Mouse (Mus musculus) intestine, embryonic 15.5 days (tissue): Measurements from ENCODE around the gene Stk24. TPM values are rescaled to one million over a fixed set of nuclear protein-coding genes. Genes with fewer than 3 reads are reported as not detected.

Experiments used
- ATAC-seq: fragments of 200-750 bp; cut with Nextera tagmentation; 2 replicates; pipeline ENCODE4 v1.8.0; 2017; ENCODE audit warnings: moderate TSS enrichment, moderate library complexity
- H3K27ac ChIP-seq: fragments of 300-500 bp; sonication (generic); 2 replicates; pipeline ENCODE4 v1.5.1; 2015; ENCODE audit warnings: mild to moderate bottlenecking, inconsistent platforms
- H3K27me3 ChIP-seq: fragments of 300-500 bp; sonication (generic); replicated peaks from 2 replicates; pipeline ENCODE4 v1.6.1; 2015; ENCODE audit warnings: inconsistent platforms
- H3K36me3 ChIP-seq: fragments of 300-500 bp; sonication (generic); 2 replicates; pipeline ENCODE4 v1.6.1; 2015; ENCODE audit warnings: inconsistent platforms
- H3K4me1 ChIP-seq: fragments of 300-500 bp; sonication (generic); replicated peaks from 2 replicates; pipeline ENCODE4 v1.6.1; 2015; ENCODE audit warnings: inconsistent platforms
- H3K4me2 ChIP-seq: fragments of 300-500 bp; sonication (generic); replicated peaks from 2 replicates; pipeline ENCODE4 v1.6.1; 2015; ENCODE audit warnings: mild to moderate bottlenecking, inconsistent platforms
- H3K4me3 ChIP-seq: fragments of 300-500 bp; sonication (generic); replicated peaks from 2 replicates; pipeline ENCODE4 v1.5.1; 2015; ENCODE audit warnings: inconsistent platforms
- H3K9ac ChIP-seq: fragments of 300-500 bp; sonication (generic); 2 replicates; pipeline ENCODE4 v1.6.1; 2015; ENCODE audit warnings: inconsistent platforms
- H3K9me3 ChIP-seq: fragments of 300-500 bp; sonication (generic); 2 replicates; pipeline ENCODE4 v1.6.1; 2016; ENCODE audit warnings: inconsistent platforms
- WGBS: fragments of 180-500 bp; shearing (Covaris S2); methylation state at CpG from one replicate; pipeline ENCODE4 v1.1.7; 2015; 5-methylcytosine and 5-hydroxymethylcytosine counted together
- polyA plus RNA-seq: library from polyadenylated mRNA; unstranded; fragments of >200 nt; fragmentation: Nextera tagmentation; extraction: Ambion mirVana; gene quantifications from 2 replicates; pipeline ENCODE4 v1.2.1, GENCODE M21; 2015

The Stk24 gene
- polyA plus RNA-seq, 1 experiment from 2014 or later: 43.7 TPM

GRCm38 (mm10) chr14:121344928-121345327 is 34.9 kb downstream of the Stk24 start:
- no peaks in the 10 kb centered on the region for H3K27me3 ChIP-seq
- no peak overlapping the region for H3K4me3 ChIP-seq
- ATAC-seq: no peak
- 47% methylated on average over 5 of the region's 5 CpGs for WGBS
- H3K27ac ChIP-seq: 0 out of 2 replicates have a peak overlapping the region, but pooled peaks have one; percentile 2
- no peaks in the 10 kb centered on the region for H3K36me3 ChIP-seq
- H3K4me2 ChIP-seq: no peak overlapping the region
- H3K9me3 ChIP-seq: no peaks in the 10 kb centered on the region
- H3K4me1 ChIP-seq: peaks cover 73% of the 10 kb centered on the region
- H3K9ac ChIP-seq: no peak overlapping the region

GRCm38 (mm10) chr14:121342885-121343284 is 36.9 kb downstream of the Stk24 start:
- H3K4me1 ChIP-seq: peaks cover 70% of the 10 kb centered on the region
- whole genome bisulfite sequencing: 70% methylated on average over 3 of the region's 3 CpGs
- no peak overlapping the region for H3K4me2 ChIP-seq
- no peak for ATAC-seq
- H3K27ac ChIP-seq: no peak overlapping the region
- H3K4me3 ChIP-seq: no peak overlapping the region
- no peaks in the 10 kb centered on the region for H3K36me3 ChIP-seq
- no peak overlapping the region for H3K9ac ChIP-seq
- H3K9me3 ChIP-seq: no peaks in the 10 kb centered on the region
- H3K27me3 ChIP-seq: no peaks in the 10 kb centered on the region

GRCm38 (mm10) chr14:121339951-121340401 is 39.8 kb downstream of the Stk24 start:
- no peaks in the 10 kb centered on the region for H3K27me3 ChIP-seq
- H3K9ac ChIP-seq: no peak overlapping the region
- ATAC-seq: peak; percentile 66
- no peak overlapping the region for H3K4me3 ChIP-seq
- peak overlapping the region; percentile 2; the same call in 1 of the 2 replicates for H3K27ac ChIP-seq
- WGBS: 46% methylated on average over 8 of the region's 8 CpGs
- H3K36me3 ChIP-seq: 0 out of 2 replicates have a peak, but pooled peaks cover 5% of the 10 kb centered on the region
- no peak overlapping the region for H3K4me2 ChIP-seq
- H3K4me1 ChIP-seq: peaks cover 45% of the 10 kb centered on the region
- H3K9me3 ChIP-seq: no peaks in the 10 kb centered on the region

GRCm38 (mm10) chr14:121338819-121339573 is 40.8 kb downstream of the Stk24 start:
- Histone ChIP-seq H3K9me3 (no peaks in the 10 kb centered on the region), H3K9ac (no peak overlapping the region), H3K4me2 (no peak overlapping the region), H3K4me1 (peaks cover 39% of the 10 kb centered on the region), H3K27ac (no peak overlapping the region), H3K4me3 (no peak overlapping the region), H3K36me3 (peaks cover 10% of the 10 kb centered on the region; the same call in 1 of the 2 replicates), H3K27me3 (no peaks in the 10 kb centered on the region)
- WGBS: 66% methylated on average over 18 of the region's 18 CpGs
- no peak for ATAC-seq

- no peaks in the 10 kb centered on the region for H3K27me3 ChIP-seq
- H3K4me1 ChIP-seq: no peaks in the 10 kb centered on the region
- no peak overlapping the region for H3K9ac ChIP-seq
- H3K4me2 ChIP-seq: no peak overlapping the region
- H3K27ac ChIP-seq: no peak overlapping the region
- H3K9me3 ChIP-seq: no peaks in the 10 kb centered on the region
- peaks cover 5% of the 10 kb centered on the region; the same call in 1 of the 2 replicates for H3K36me3 ChIP-seq
- ATAC-seq: no peak
- WGBS: 72% methylated on average over 3 of the region's 3 CpGs
- H3K4me3 ChIP-seq: no peak overlapping the region
These were observed 49.8 kb downstream of the Stk24 start for GRCm38 (mm10) chr14:121330090-121330408.

GRCm38 (mm10) chr14:121329401-121330089 is 50.3 kb downstream of the Stk24 start:
- Histone ChIP-seq H3K27ac (no peak overlapping the region), H3K4me1 (no peaks in the 10 kb centered on the region), H3K27me3 (no peaks in the 10 kb centered on the region), H3K9ac (no peak overlapping the region), H3K4me3 (no peak overlapping the region), H3K9me3 (no peaks in the 10 kb centered on the region), H3K4me2 (no peak overlapping the region), H3K36me3 (peaks cover 2% of the 10 kb centered on the region; the same call in 1 of the 2 replicates)
- ATAC-seq: no peak
- WGBS: 60% methylated on average over 5 of the region's 5 CpGs

GRCm38 (mm10) chr14:121328878-121329277 is 50.9 kb downstream of the Stk24 start:
- H3K9me3 ChIP-seq: no peaks in the 10 kb centered on the region
- no peak overlapping the region for H3K27ac ChIP-seq
- H3K4me3 ChIP-seq: no peak overlapping the region
- H3K4me1 ChIP-seq: no peaks in the 10 kb centered on the region
- no peak overlapping the region for H3K9ac ChIP-seq
- no peak overlapping the region for H3K4me2 ChIP-seq
- H3K27me3 ChIP-seq: no peaks in the 10 kb centered on the region
- no peak for ATAC-seq
- 70% methylated on average over 5 of the region's 5 CpGs for WGBS
- no peaks in the 10 kb centered on the region for H3K36me3 ChIP-seq

- no peak overlapping the region for H3K4me3 ChIP-seq
- no peaks in the 10 kb centered on the region for H3K27me3 ChIP-seq
- ATAC-seq: no peak
These were observed 53.4 kb downstream of the Stk24 start for GRCm38 (mm10) chr14:121326432-121326831.

GRCm38 (mm10) chr14:121324521-121325330 is 55.1 kb downstream of the Stk24 start:
- H3K27ac ChIP-seq: no peak overlapping the region
- H3K27me3 ChIP-seq: no peaks in the 10 kb centered on the region
- H3K36me3 ChIP-seq: no peaks in the 10 kb centered on the region
- no peak overlapping the region for H3K4me2 ChIP-seq
- H3K9ac ChIP-seq: no peak overlapping the region
- H3K4me1 ChIP-seq: no peaks in the 10 kb centered on the region
- H3K4me3 ChIP-seq: no peak overlapping the region
- WGBS: 84% methylated on average over 17 of the region's 17 CpGs
- no peaks in the 10 kb centered on the region for H3K9me3 ChIP-seq
- ATAC-seq: no peak

More at GRCm38 (mm10) chr14:121326432-121326831, 53.4 kb downstream of the Stk24 start:
- WGBS: 79% methylated on average over 2 of the region's 2 CpGs
- no peak overlapping the region for H3K27ac ChIP-seq
- no peak overlapping the region for H3K9ac ChIP-seq
- H3K4me1 ChIP-seq: no peaks in the 10 kb centered on the region
- H3K4me2 ChIP-seq: no peak overlapping the region
- no peaks in the 10 kb centered on the region for H3K36me3 ChIP-seq
- H3K9me3 ChIP-seq: no peaks in the 10 kb centered on the region

GRCm38 (mm10) chr14:121322641-121323040 is 57.2 kb downstream of the Stk24 start:
- Histone ChIP-seq H3K4me1 (peaks cover 7% of the 10 kb centered on the region; the same call in 1 of the 2 replicates), H3K27ac (no peak overlapping the region), H3K9me3 (no peaks in the 10 kb centered on the region), H3K9ac (no peak overlapping the region), H3K36me3 (no peaks in the 10 kb centered on the region), H3K27me3 (no peaks in the 10 kb centered on the region), H3K4me2 (no peak overlapping the region), H3K4me3 (no peak overlapping the region)
- 81% methylated on average over 7 of the region's 7 CpGs for WGBS
- no peak for ATAC-seq

GRCm38 (mm10) chr14:121322150-121322549 is 57.7 kb downstream of the Stk24 start:
- Histone ChIP-seq H3K9ac (no peak overlapping the region), H3K36me3 (no peaks in the 10 kb centered on the region), H3K27me3 (no peaks in the 10 kb centered on the region), H3K4me3 (no peak overlapping the region), H3K4me2 (no peak overlapping the region), H3K4me1 (peaks cover 10% of the 10 kb centered on the region), H3K9me3 (no peaks in the 10 kb centered on the region), H3K27ac (no peak overlapping the region)
- no peak for ATAC-seq
- WGBS: 84% methylated on average over 5 of the region's 5 CpGs

GRCm38 (mm10) chr14:121318382-121318781 is 61.4 kb downstream of the Stk24 start:
- H3K9ac ChIP-seq: no peak overlapping the region
- ATAC-seq: no peak
- no peak overlapping the region for H3K4me2 ChIP-seq
- H3K36me3 ChIP-seq: no peaks in the 10 kb centered on the region
- 60% methylated on average over 5 of the region's 5 CpGs for WGBS
- H3K4me3 ChIP-seq: no peak overlapping the region
- peaks cover 28% of the 10 kb centered on the region for H3K4me1 ChIP-seq
- H3K27me3 ChIP-seq: no peaks in the 10 kb centered on the region
- no peaks in the 10 kb centered on the region for H3K9me3 ChIP-seq
- H3K27ac ChIP-seq: no peak overlapping the region
